Mouse (Mus musculus): Measurements from ENCODE around the gene Cyba.

The Cyba gene

DNA sequence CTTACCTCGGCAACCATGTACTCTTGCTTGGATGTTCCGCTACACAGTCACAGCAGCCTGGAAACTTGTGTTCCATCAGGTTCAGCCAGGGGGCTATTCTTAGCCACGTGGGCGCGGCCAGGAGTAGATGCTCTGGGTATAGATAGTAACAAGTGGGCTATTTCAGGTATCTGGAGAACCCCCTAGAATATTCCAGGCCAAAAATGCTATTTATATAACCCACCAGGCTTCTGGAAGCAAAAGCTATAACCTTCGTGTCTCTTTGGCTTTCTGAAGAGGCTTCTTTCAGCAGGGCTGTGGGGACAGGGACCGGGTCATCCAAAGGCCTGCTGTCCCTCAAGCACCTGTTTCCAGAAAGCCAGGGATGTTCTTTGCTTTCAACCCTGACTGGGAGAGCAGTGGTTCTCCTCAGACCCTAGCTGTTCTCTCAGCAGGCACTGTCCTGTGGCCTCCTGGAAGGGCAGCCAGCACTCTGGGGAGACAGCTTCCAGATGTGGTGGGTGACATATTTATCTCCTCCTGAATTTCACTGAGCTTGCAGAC lies 18.5 kb upstream of the Cyba start:
- no peak for DNase-seq (ENCODE audit: low spot score in 2 of 2)

DNA sequence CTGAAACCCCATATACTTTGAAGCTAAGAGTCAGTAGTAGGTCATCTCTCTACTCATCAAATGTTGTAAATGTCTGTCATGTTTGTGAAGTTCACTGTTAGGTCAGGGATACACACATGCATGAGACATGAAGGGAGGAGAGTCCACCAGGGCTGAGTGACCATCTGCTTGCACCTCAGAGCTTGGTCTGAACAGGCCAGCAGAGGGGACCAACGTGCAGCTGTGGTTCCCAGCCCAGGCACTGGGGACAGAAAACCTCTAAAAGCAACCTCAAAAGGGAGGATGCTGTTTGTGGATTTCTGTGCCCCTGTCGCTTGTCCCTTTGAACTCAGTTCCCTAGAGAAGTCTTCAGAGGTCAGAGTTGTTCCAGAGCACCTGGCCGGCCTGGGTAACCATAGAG lies 12.5 kb upstream of the Cyba start:
- DNase-seq (ENCODE audit: low spot score in 2 of 2), result no peak

DNA sequence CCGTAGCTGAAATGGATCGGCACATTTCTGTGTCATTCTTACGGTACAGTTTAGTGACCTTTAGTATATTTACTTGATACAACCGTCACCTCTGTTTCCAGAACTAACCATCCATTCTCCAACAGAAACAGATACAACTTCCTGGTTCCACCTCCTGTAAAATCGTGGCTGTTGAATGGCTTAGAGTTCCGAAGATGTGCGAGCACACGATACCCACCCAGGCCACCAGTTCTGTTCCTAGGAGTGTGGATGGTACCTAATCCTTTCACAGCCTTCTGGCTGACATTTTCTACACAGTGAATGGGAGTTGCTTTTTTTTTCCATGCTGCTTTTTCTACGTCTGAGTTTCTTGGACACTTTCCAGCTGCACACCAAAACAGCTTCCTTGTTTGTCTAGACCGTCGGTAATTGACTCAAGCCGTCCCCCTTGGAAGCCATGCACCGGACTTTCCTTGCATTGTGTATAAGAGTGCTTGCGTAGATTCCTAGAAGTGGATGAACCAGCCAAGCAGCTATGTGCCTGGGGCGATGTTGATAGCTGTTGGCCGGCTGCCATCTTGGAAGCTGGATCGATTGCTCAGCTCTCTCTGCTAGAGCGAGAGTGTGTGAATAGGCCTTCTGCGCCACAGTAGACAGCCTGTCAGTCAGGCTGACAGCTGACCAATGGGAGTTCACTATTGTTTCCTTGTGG lies 11.5 kb upstream of the Cyba start:
- peak; percentile 60 to 86 for DNase-seq (ENCODE audit: low spot score in 2 of 2)

DNA sequence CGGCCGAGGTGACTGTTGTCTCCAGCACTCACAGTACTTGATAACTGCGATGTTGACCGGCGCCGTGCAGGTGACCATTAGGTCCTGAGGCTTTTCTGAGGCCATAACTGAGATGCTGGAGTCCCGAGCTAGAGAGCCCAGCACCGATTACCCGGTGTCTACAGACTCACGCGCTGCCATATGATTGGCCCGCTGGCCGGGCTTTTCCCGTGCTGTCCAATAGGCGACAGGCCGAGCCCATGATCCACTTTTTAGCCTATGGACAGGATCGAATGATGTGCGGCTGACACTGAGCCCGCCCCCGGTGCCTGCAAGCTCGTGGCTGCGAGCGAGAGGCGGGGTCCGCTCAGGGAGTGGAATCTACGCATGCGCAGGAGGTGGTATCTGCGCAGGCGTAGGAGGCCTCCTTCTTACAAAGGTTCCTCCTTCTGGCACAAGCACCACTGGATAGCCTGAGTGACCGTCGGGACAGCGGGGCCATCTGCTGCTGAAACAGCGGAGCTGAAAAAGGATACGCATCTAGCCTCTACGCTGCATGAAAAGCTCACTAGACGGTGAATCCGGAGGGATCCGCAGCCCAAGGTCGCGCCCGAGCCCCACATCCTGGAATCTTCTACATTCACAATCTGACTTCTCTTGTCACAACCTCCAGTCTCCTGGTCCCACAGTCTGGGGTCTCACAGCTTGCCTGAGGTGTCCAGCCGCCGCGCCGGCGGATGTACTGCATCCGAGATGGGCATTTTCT lies 10.7 kb upstream of the Cyba start, which contains the start of gene Mvd:
Mvd (minus strand) TSS at position 161 of the 745 bp plus-strand sequence.
- DNase-seq (ENCODE audit: low spot score in 2 of 2), result peak; percentile 96 to 98

DNA sequence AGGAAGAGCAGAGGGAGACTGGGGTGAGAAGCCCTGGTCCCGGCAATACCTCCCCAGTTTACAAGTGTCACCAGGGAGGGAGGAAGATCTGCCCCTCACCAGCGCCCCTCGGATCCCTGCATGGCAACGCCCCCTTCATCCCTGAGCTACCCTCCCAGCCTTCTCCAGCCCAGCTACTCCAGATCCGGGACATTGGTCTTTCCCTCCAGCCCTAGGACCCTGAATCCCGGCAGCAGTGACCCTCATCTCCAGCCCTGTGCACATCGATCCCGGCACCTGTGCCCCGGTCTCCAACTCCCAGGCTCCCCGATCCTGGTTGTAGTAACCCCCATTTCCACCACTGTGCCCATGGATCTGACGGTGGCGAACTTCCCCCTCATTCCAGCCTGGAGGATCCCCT lies 10.1 kb upstream of the Cyba start:
- no peak for DNase-seq (ENCODE audit: low spot score in 2 of 2)

DNA sequence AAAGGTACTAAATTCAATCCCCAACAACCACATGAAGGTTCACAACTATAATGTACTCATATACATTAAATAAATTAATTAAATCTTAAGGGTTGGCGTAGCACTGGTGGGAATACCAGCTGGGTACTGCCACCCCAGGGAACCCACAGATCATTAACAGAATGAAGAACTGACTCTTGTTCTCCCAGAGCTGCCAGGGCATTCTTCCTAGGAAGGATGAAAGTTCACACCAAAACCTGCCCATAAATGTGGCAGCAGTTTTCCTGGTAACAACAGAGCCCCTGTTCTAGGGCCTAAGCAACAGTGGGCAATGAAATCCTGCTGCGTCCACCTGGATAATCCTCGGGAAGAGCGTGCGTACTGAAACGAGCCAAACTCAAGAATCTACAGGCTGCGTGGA lies 9.6 kb upstream of the Cyba start:
- DNase-seq (ENCODE audit: low spot score in 2 of 2), result no peak

DNA sequence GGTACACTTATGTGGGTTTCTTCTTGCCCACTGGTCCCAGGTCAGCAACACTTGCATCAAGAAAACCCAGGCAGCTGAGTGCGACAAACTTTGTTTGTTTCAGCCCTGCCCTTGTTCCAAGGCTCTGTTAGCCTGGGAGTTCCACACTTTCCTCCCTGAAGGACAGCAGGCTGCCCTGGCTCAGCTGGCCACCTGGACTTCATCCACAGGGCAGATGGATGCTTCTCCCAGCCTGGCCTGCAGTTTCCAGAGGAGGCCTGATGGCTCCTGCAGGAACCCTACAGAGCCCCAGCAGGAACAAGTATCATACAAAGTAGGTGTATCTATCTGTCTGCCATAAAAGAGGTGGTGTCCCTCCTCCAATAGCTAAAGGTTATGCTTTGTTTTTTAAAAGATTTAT lies 8.6 kb upstream of the Cyba start:
- DNase-seq (ENCODE audit: low spot score in 2 of 2), result no peak

DNA sequence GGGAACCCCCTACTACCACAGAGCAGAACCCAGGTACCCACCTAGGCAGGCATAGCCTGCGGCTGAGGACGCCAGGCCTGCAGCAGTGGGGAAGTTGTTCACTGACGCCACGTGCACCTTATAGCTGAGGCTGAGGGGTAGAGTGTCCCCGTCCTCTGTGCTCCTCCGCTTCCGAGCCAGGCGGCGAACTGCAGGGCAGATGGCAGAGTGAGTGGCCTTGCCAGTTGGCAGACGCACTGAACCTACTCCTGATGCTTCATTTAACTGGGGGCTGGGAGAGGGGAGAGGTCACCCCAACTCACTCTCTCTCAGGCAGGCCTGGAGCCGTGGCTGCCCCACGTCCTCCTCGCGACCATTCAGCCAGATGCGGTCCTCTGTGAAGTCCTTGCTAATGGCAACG lies 6.6 kb upstream of the Cyba start:
- DNase-seq (ENCODE audit: low spot score in 2 of 2), result peak in 1 of 2 experiments; percentile 46

DNA sequence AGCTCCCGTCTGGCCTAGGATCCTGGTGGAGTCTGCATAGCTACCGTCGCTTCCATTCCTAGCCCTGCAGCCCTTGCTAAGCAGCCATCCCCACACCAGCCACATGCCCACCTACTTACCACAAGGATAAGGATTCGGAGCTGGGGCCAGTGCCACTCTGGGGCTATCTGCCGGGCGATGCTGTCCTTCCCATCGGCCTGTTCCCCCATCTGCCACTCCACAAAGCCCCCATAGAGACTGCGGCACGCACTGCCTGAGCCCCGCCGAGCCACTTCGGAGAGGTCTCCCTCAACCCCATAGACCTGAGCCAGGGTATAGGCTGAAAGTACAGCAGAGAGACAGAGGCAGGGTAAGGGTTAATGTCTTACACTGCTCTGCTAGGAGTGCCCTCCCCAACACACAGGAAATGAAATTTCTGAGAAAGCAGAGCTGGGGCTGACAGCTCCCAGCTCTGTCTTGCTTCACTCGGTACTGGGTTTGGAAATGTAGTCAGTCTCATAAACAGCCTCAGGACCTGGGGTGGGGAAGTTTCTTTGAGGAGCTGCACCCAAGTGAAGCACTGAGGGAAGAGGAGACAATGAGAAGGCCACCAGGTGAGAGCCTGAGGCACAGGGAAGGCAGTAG lies 5.1 kb upstream of the Cyba start:
- DNase-seq (ENCODE audit: low spot score in 2 of 2), result no peak

DNA sequence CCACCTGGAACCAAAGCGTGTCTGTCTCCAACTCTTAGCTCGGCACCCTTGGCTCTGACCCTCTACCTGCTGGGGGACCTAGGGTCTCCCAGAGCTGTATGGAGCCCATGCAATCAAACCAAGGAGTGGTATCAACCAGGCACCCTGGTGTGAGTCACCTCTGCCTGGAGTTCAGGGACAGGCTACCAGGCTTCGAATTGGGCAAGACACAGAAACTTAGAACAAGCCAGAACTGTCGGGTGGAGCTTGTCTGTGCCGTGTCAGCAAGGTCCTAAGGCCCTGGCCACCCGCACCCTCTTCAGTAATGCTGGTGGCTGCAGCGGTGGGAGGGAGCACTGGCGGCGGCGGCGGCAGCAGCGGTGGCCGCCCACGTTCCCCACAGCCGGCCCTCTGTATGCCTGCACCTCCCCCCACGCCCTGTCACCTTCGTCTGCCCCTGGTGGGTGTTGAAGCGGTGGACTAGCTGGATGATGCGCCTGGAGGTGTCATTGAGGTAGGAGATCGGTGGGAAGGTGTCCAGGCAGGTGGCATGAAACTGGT lies 3.9 kb upstream of the Cyba start:
- no peak for DNase-seq (ENCODE audit: low spot score in 2 of 2)

DNA sequence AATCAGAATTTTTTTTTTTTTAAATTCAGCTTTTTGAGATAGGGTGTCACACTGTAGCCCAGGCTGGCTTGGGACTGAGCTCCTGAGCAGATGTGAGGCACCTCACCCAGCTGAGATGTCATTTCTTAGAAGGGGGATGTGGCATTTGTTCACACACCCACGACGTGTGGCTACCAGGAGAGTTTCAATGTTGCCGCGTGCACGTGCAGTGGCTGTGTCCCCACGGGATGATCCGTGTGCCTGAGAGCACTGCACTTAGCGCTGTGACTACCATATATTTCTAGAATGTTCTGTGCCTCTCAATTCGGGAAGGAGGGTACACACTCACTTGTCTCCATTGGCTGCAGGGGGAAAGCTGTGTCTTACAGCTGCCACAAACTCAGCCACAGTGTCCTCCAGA lies 3.4 kb upstream of the Cyba start:
- DNase-seq (ENCODE audit: low spot score in 2 of 2), result no peak

DNA sequence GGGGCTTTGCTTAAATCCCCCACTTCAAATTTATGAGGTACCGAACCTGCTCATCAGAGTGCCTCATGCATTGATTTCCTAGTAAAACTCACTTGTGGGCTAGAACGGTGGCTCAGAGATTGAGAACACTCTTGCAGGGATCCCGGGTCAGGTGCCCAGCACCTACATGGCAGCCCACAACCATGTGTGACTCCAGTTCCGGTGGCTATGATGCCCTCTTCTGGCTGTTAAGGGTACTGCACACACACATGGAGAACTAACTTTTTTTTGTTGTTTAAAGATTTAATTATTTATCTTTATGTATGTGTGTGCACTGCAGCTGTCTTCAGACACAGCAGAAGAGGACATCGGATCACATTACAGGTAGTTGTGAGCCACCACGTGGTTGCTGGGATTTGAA lies 2.6 kb upstream of the Cyba start:
- DNase-seq (ENCODE audit: low spot score in 2 of 2), result no peak

DNA sequence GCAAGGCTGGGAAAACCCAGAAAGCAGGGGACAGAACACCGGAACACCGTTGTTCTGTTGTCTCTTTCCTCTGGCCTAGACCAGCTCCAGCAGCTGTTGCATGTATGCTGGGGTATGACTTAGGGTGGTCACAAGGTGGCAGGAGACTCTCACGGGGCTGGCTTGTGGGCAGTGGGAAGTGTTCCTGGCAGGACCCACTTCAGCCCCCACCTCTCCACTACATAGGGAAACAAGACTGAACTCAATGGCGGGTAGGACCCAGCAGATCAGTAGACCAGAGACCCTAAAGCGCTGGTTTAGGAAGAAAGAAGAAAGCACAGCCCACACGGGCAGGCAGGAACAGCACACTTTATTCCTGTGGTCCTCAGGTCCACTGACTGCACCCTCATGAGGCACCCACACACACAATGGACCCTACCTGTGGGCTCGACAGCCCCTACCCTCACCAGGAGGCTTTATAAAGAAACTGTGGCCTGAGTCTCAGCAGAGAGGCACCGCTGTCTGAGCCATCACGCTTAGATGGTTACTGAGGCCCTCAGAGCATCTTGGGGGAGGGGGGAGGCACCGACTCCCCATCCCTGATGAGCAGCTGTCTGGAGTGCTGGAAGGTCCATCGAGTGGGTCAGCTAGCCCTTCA lies 657 bp upstream of the Cyba start:
- no peak for DNase-seq (ENCODE audit: low spot score in 2 of 2)

DNA sequence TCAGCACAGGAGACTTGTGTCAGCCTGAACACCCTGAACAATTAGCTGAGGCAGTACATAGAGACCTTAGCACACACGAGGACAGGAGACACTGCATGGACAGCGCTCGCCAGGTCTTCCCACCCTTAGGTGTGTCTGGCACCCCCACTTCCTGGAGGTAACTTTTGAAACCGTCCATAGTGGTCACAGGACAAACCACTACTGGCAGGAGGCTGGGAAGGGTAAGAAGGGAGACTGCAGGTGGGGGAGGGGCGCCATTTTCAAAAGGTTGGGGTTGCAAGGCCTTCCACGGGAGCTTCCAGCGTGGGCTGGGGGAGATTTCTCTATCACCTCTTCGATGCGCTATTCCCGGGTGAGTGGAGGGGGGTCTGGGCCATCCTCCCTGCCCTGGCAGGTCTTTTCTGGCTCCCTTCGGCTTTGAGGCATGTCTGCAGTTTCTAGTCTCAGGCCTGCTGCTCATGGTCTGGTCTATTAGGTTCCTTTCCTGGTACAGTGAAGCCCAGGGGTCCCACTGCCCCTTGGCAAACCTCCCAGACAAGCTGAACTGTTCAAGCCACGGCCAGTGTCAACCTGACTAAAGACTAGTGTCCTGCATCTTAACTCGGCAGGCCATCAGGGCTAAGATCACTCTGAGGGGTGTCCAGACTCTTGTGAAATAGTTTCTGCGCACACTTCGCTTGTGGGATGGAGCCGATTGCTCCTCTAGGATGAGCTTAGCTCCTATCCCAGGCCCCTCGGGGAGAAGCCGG lies 862 bp downstream of the Cyba start:
- no peak for DNase-seq (ENCODE audit: low spot score in 2 of 2)

DNA sequence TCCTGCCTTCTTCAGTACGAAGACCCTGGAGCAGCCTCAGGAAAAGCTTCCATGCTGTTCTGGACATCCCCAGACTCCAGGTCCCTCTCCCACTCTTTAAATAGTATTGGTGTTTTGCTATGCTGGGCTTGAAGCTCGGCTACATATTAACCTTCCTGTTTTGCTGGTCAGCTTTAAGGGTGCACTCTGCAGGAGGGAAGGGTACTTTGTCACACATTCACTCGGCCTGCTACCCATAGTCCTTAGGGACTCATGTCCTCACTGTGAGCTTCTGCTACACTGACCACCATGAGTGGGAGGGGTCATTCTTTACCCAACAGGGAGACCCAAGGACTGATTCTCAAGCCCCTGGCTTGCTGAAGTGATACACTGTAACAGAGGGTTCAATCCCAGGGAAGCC lies 2.1 kb downstream of the Cyba start:
- no peak for DNase-seq (ENCODE audit: low spot score in 2 of 2)

DNA sequence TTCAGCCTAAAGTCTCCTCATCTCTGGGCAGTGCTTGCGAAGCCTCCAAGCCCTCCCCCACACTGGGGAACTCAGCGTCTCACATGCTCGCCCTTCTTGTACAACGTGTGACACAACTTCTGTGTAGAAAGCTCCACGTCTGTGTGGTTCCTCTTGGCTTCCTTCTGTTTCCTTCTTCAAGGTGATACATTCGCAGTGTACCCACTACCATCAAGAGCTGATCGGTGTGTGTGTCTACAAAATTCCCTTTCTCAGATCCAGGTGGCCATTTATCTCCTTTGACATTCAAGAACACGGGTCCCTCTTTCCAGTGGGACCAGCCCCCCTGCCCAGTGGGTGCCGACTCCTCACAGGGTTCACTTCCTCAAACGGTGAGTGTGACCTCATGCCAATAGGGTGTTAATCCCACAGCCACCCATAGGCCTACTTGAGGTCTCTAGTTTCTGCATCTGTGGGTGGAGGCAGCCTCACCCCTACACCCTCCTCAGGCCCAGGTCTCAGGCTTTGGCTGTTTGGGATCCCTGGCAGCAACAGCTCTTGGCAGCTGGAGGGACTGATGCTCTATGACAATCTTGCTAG lies 2.6 kb downstream of the Cyba start:
- DNase-seq (ENCODE audit: low spot score in 2 of 2), result no peak

DNA sequence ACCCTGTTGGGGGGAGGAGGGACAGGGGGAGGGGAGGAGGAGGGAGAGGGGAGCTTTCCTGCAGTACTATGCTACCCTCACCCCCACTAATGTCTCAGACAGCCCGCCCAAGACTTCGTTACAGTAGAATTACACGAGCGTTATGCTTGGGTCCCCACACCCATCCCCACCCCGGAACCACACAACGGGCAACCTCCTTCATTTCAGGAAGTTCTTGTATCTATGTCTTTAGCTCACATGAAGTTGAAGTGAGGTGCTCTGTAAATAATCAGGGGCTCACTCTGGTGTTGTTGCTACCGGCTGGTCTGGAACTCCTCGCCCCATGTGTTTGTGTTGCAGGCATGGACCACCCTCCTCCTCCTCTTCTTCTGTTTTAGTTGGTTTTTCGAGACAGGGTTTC lies 4.6 kb downstream of the Cyba start:
- no peak for DNase-seq (ENCODE audit: low spot score in 2 of 2)

DNA sequence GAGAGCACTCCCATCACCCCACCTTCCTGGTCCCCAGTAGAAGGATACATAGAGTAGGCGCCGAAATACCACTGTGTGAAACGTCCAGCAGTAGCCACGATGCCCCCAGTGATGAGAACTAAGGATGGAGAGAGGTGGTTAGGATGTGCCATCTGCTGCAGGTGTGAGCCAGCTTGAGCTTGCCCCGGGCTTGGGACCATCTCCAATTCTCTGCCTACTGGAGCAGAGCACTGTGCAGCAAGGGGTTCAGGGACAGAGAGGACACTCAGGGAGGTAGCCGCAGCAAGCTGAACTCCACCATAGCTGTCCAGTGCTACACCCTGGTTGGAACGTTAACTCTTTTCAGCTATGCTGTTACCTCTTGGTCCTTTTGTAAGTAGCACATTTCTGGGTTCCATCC lies 5.1 kb downstream of the Cyba start:
- no peak for DNase-seq (ENCODE audit: low spot score in 2 of 2)

DNA sequence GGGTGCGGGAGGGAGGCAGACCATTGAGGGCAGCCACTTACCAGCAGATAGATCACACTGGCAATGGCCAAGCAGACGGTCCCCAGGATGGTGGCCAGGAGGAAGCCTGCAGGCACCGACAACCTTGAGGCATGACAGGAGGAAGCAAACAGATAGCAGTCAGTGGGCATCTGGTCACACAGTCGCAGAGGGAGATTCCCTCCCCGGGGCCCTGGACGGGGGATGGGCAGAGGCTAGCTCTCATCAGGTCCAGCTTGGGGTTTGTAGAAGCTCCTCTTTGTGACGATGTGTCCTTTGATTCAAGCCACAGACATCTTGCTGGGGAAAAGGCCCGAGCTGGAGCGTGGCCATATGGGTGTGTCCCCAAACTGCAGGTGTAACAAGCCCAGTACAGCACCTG lies 6.6 kb downstream of the Cyba start:
- DNase-seq (ENCODE audit: low spot score in 2 of 2), result no peak

DNA sequence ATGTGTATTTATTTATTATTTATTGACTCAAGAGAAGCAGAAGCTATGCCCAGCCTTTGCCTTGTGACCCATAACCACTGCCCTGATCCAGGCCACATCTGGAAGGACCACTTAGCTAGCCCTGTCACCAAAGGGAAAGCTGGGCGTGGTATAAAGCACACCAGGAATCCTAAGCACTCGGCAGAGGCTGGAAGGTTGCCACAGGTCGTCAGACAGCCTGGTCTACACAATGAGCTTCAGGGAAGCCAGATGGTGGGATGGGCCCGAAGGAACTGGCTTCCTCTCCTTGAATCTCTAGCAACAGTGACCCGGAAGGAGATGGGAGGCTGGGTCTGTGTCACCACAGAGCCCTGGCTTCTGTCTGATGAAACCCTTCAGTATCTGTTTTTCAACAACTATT lies 9.1 kb downstream of the Cyba start:
- DNase-seq (ENCODE audit: low spot score in 2 of 2), result no peak

DNA sequence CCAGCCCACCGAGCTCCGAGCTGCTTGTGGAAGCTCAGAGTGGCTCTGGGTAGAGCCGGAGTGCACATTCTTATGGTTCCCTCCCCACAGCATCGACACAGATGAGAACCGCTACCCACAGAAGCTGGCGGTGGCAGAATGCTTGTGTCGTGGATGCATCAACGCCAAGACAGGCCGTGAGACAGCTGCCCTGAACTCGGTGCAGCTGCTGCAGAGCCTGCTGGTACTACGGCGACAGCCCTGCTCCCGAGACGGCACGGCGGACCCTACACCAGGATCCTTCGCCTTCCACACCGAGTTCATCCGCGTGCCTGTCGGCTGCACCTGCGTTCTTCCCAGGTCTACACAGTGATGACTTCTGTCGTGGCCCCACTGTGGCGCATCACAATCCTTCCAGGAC lies 9.5 kb downstream of the Cyba start:
- no peak for DNase-seq (ENCODE audit: low spot score in 2 of 2)
